Mouse (Mus musculus) olfactory bulb, adult 2 months (tissue): Measurements from ENCODE around the gene Mrnip.

Experiments
- CTCF ChIP-seq: fragments of 200-500 bp; IDR thresholded peaks from 2 replicates; pipeline ENCODE4 v1.5.1; 2012; ENCODE audit warnings: low read depth, mild to moderate bottlenecking, low read length, moderate library complexity; ENCODE audit not compliant: insufficient read depth
- POLR2A ChIP-seq: fragments of 200-500 bp; IDR thresholded peaks from 2 replicates; pipeline ENCODE4 v1.6.1; 2012; ENCODE audit warnings: mild to moderate bottlenecking, low read depth, low read length, moderate library complexity; ENCODE audit not compliant: insufficient read depth

- no peak for TF ChIP-seq POLR2A
- no peak for TF ChIP-seq CTCF
These were observed 64.1 kb downstream of the Mrnip start, which contains the start of gene Ltc4s for GRCm38 (mm10) chr11:50238324-50238723.
